Mouse (Mus musculus) lung, embryonic 15.5 days (tissue): ENCODE data around the gene Pnkd. TPM values are rescaled to one million over a fixed set of nuclear protein-coding genes. Genes with fewer than 3 reads are reported as not detected.
"Not testable (repeated sequence)": the region's sequence is repeated elsewhere in the genome, so short reads cannot be mapped to it uniquely, and the experiment has no call there.

Source experiments
- ATAC-seq: fragments of 200-750 bp; cut with Nextera tagmentation; 2 replicates; pipeline ENCODE4 v1.8.0; 2017; ENCODE audit warnings: moderate number of reproducible peaks, borderline replicate concordance; ENCODE audit not compliant: low FRiP score, low TSS enrichment; ENCODE audit errors: extremely low read depth
- H3K27ac ChIP-seq: fragments of 300-500 bp; sonication (generic); 2 replicates; pipeline ENCODE4 v1.5.1; 2015; ENCODE audit warnings: moderate library complexity, mild to moderate bottlenecking, inconsistent platforms
- H3K27me3 ChIP-seq: fragments of 300-500 bp; sonication (generic); 2 replicates; pipeline ENCODE4 v1.6.1; 2015; ENCODE audit warnings: inconsistent platforms
- H3K36me3 ChIP-seq: fragments of 300-500 bp; sonication (generic); 2 replicates; pipeline ENCODE4 v1.6.1; 2015; ENCODE audit warnings: inconsistent platforms
- H3K4me1 ChIP-seq: fragments of 300-500 bp; sonication (generic); 2 replicates; pipeline ENCODE4 v1.6.1; 2015; ENCODE audit warnings: inconsistent platforms
- H3K4me2 ChIP-seq: fragments of 300-500 bp; sonication (generic); 2 replicates; pipeline ENCODE4 v1.6.1; 2015; ENCODE audit warnings: inconsistent platforms, mild to moderate bottlenecking, moderate library complexity
- H3K4me3 ChIP-seq: fragments of 300-500 bp; sonication (generic); 2 replicates; pipeline ENCODE4 v1.5.1; 2015; ENCODE audit warnings: mild to moderate bottlenecking, inconsistent platforms
- H3K9ac ChIP-seq: fragments of 300-500 bp; sonication (generic); 2 replicates; pipeline ENCODE4 v1.6.1; 2015; ENCODE audit warnings: inconsistent platforms
- H3K9me3 ChIP-seq: fragments of 300-500 bp; sonication (generic); 2 replicates; pipeline ENCODE4 v1.6.1; 2016; ENCODE audit warnings: inconsistent platforms
- WGBS: fragments of 180-500 bp; shearing (Covaris S2); methylation state at CpG from one replicate; pipeline ENCODE4 v1.1.7; 2015; 5-methylcytosine and 5-hydroxymethylcytosine counted together
- microRNA counts: library from miRNA; unstranded; fragments of <30 nt; microRNA quantifications from one replicate; lab custom pipeline; 2016
- microRNA-seq: library from miRNA; unstranded; fragments of <30 nt; microRNA quantifications from one replicate; pipeline ENCODE4, GENCODE M21; 2016
- polyA plus RNA-seq: library from polyadenylated mRNA; unstranded; fragments of >200 nt; fragmentation: Nextera tagmentation; extraction: Ambion mirVana; gene quantifications from 2 replicates; pipeline ENCODE4 v1.2.1, GENCODE M21; 2015

Gene Pnkd
- polyA plus RNA-seq, 1 experiment from 2014 or later, result 106 TPM

DNA sequence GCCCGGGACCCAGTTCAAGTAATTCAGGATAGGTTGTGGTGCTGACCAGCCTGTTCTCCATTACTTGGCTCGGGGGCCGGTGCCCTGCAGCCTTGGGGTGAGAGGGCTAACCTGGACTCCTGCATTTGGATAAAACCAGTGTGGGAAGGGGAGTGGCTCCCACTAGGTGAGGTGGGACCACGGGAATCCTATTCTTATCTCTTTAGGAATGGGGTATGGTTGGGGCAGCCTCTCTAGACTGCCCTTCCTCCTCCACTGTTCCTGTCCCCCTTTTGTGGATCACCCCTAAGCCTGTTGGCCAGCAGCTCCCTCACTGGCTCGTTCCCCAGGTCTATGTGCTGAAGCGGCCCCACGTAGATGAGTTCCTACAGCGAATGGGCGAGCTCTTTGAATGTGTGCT lies 109.6 kb downstream of the Pnkd start:
- Histone ChIP-seq H3K4me1 (peaks cover 43% of the 10 kb centered on the region), H3K36me3 (peaks cover 21% of the 10 kb centered on the region), H3K4me3 (no peak overlapping the region), H3K9ac (no peak overlapping the region; the same call in 1 of the 2 replicates), H3K9me3 (no peaks in the 10 kb centered on the region), H3K27me3 (no peaks in the 10 kb centered on the region), H3K4me2 (no peak overlapping the region), H3K27ac (no peak overlapping the region)
- WGBS, result 86% methylated on average over 9 of the region's 9 CpGs
- ATAC-seq, result no peak

GRCm38 (mm10) chr1:74394858-74395257 lies 110.1 kb downstream of the Pnkd start:
- Histone ChIP-seq H3K4me1 (peaks cover 37% of the 10 kb centered on the region), H3K4me3 (no peak overlapping the region), H3K9me3 (no peaks in the 10 kb centered on the region), H3K9ac (no peak overlapping the region), H3K27ac (no peak overlapping the region), H3K4me2 (no peak overlapping the region), H3K27me3 (no peaks in the 10 kb centered on the region), H3K36me3 (peaks cover 21% of the 10 kb centered on the region)
- no peak for ATAC-seq
- WGBS, result 89% methylated on average over 15 of the region's 15 CpGs

GRCm38 (mm10) chr1:74395290-74395689 lies 110.6 kb downstream of the Pnkd start:
- Histone ChIP-seq H3K4me2 (no peak overlapping the region), H3K27me3 (no peaks in the 10 kb centered on the region), H3K4me1 (peaks cover 33% of the 10 kb centered on the region), H3K9me3 (no peaks in the 10 kb centered on the region), H3K36me3 (peaks cover 21% of the 10 kb centered on the region), H3K9ac (no peak overlapping the region), H3K27ac (no peak overlapping the region), H3K4me3 (no peak overlapping the region)
- no peak for ATAC-seq
- 84% methylated on average over 13 of the region's 13 CpGs for WGBS

DNA sequence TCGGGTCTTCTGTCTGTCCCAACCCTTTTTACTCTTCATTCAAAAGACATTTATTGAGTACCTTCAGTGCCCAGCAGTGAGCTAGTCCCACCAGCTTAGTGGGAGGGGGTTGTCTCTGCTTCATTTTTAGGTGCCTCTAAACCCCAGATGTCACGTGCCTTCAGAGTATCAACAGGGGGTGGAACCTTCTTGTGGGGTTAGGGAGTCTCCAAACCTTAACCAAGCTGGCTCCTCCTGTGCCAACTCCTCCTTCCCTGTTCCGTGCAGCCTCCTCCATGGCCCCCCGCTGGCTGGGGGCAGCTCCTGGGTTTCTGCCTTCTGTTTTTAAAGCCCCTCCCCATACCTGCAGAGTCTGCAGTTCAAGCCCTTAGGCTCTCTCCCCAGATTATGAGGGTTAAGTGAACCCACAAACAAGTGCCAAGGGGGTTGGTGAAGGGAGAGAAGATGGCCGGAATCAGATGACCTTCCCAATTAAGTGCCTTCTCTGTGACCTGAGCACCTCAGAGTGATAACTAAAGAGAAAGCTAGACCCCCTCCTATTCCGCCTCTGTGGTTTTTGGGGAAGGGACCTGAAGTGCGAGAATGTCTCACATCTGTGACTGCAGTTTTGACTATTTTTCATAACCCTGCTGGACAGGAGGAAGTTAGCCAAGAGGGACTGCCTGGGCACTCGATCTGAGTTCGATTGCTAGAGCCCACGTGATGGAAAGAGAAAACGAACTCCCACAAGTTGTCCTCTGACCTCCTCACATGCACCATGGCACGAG lies 111.9 kb downstream of the Pnkd start:
- WGBS, result 3% methylated on average over 12 of the region's 12 CpGs
- Histone ChIP-seq H3K9ac (peak overlapping the region; percentile 16; the same call in 1 of the 2 replicates), H3K36me3 (peaks cover 21% of the 10 kb centered on the region), H3K4me2 (peak overlapping the region; percentile 93), H3K4me1 (peaks cover 25% of the 10 kb centered on the region), H3K27ac (peak overlapping the region; percentile 93), H3K4me3 (peak overlapping the region; percentile 46; the same call in 1 of the 2 replicates)
- not testable (repeated sequence) for H3K9me3 ChIP-seq, H3K27me3 ChIP-seq, ATAC-seq

- Histone ChIP-seq H3K4me3 (peak overlapping the region; percentile 46), H3K27ac (peak overlapping the region; percentile 93), H3K4me1 (peaks cover 25% of the 10 kb centered on the region), H3K4me2 (peak overlapping the region; percentile 93), H3K36me3 (peaks cover 21% of the 10 kb centered on the region), H3K9me3 (no peaks in the 10 kb centered on the region), H3K27me3 (no peaks in the 10 kb centered on the region), H3K9ac (peak overlapping the region; percentile 52)
- ATAC-seq, result peak; percentile 94
- under 1% methylated on average over 41 of the region's 41 CpGs for WGBS
These were observed 112.7 kb downstream of the Pnkd start for GRCm38 (mm10) chr1:74397268-74397918.

GRCm38 (mm10) chr1:74397919-74398451 lies 113.3 kb downstream of the Pnkd start:
- no peaks in the 10 kb centered on the region for H3K9me3 ChIP-seq

DNA sequence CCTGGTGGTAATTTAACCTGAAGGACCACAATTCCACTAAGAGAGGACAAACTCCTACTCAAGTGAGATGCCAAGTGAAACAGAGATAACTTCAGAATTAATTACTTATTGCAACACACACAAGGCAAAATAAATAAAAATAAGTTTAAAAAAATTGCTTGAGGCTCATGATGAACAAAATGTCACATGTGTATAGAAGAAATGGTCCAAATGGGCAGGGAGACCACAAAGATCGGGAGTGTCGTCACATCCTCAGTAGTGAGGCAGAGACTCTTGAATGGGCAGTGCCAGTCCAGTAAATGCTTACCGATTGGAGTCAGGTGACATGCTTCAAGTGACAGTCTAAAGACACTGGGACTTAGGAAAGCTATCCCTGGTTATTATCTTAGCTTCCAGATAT lies 115.8 kb downstream of the Pnkd start:
- WGBS, result 69% methylated on average over 3 of the region's 3 CpGs
- ATAC-seq, result no peak
- H3K27ac ChIP-seq, result no peak overlapping the region

More at GRCm38 (mm10) chr1:74397919-74398451, 113.3 kb downstream of the Pnkd start:
- H3K4me1 ChIP-seq, result peaks cover 22% of the 10 kb centered on the region
- WGBS, result 3% methylated on average over 11 of the region's 11 CpGs
- peak overlapping the region; percentile 93 for H3K27ac ChIP-seq
- peak overlapping the region; percentile 52 for H3K9ac ChIP-seq
- H3K4me2 ChIP-seq, result peak overlapping the region; percentile 93
- peak overlapping the region; percentile 46 for H3K4me3 ChIP-seq
- H3K36me3 ChIP-seq, result peaks cover 21% of the 10 kb centered on the region
- H3K27me3 ChIP-seq, result no peaks in the 10 kb centered on the region
- ATAC-seq, result peak; percentile 24

GRCm38 (mm10) chr1:74401015-74401702 lies 116.4 kb downstream of the Pnkd start:
- Histone ChIP-seq H3K27ac (no peak overlapping the region), H3K36me3 (no peaks in the 10 kb centered on the region), H3K9me3 (no peaks in the 10 kb centered on the region), H3K27me3 (no peaks in the 10 kb centered on the region), H3K4me2 (no peak overlapping the region), H3K4me1 (0 out of 2 replicates have a peak, but pooled peaks cover 8% of the 10 kb centered on the region), H3K4me3 (no peak overlapping the region), H3K9ac (no peak overlapping the region)
- WGBS, result 43% methylated on average over 16 of the region's 16 CpGs
- ATAC-seq, result no peak

More for the DNA sequence above, 115.8 kb downstream of the Pnkd start:
- H3K9me3 ChIP-seq, result no peaks in the 10 kb centered on the region
- H3K4me3 ChIP-seq, result no peak overlapping the region
- no peak overlapping the region for H3K9ac ChIP-seq
- H3K4me2 ChIP-seq, result no peak overlapping the region
- 0 out of 2 replicates have a peak, but pooled peaks cover 8% of the 10 kb centered on the region for H3K4me1 ChIP-seq
- no peaks in the 10 kb centered on the region for H3K36me3 ChIP-seq
- no peaks in the 10 kb centered on the region for H3K27me3 ChIP-seq

MicroRNA genes within 50 kb of the gene (microRNA counts, 519-probe panel; counts per million panel counts)
- 2,877 counts per million, percentile 75 among the panel's probes with 10 or more counts for microRNA mmu-miR-26b (lab: Ali Mortazavi, UCI)

Small RNA genes within 50 kb of the gene (microRNA-seq; reads per million reads assigned to microRNA genes)
- 34,798 reads per million, percentile 98 among the genes with 10 or more reads in this experiment for gene Mir26b

Other genes starting within 250 kb of the Pnkd start
- 104 and 130 TPM in 2 replicates for gene Tns1, start 160.5 kb upstream of the Pnkd start, polyA plus RNA-seq
- gene Rufy4, start 159.4 kb upstream of the Pnkd start, polyA plus RNA-seq, result 0.35 and 0.41 TPM in 2 replicates
- gene Cxcr2, start 130.9 kb upstream of the Pnkd start, polyA plus RNA-seq, result 0.05 and 0.12 TPM in 2 replicates
- gene Cxcr1, start 90.3 kb upstream of the Pnkd start, polyA plus RNA-seq, result not detected in 2 replicates
- 429 and 448 TPM in 2 replicates for gene Arpc2, start 48.8 kb upstream of the Pnkd start, polyA plus RNA-seq
- gene Gpbar1, start 6.4 kb upstream of the Pnkd start, polyA plus RNA-seq, result 0.19 TPM in 1 of 2 replicates, not detected in the other
- gene Aamp, start 192 bp upstream of the Pnkd start, polyA plus RNA-seq, result 248 and 261 TPM in 2 replicates
- 38.0 and 44.4 TPM in 2 replicates for gene Tmbim1, start 20.7 kb downstream of the Pnkd start, polyA plus RNA-seq
- gene Catip, start 77.2 kb downstream of the Pnkd start, polyA plus RNA-seq, result 1.1 TPM in 2 replicates
- 4.5 and 4.6 TPM in 2 replicates for gene Slc11a1, start 90.3 kb downstream of the Pnkd start, polyA plus RNA-seq
- gene Ctdsp1, start 106.6 kb downstream of the Pnkd start, polyA plus RNA-seq, result 93.0 and 96.0 TPM in 2 replicates
- gene Vil1, start 124.4 kb downstream of the Pnkd start, polyA plus RNA-seq, result 0.34 and 0.40 TPM in 2 replicates
- gene Cnot9, start 221.1 kb downstream of the Pnkd start, polyA plus RNA-seq, result 66.9 and 69.5 TPM in 2 replicates